Mouse (Mus musculus) hindbrain, embryonic 16.5 days (tissue): ENCODE results near the gene Sytl3. TPM values are rescaled to one million over a fixed set of nuclear protein-coding genes. Genes with fewer than 3 reads are reported as not detected.
A peak's percentile ranks its signal among the peaks of the same experiment; 100 is the strongest.
"Not testable (repeated sequence)": the region's sequence is repeated elsewhere in the genome, so short reads cannot be mapped to it uniquely, and the experiment has no call there.

Experiments
- ATAC-seq: fragments of 200-750 bp; cut with Nextera tagmentation; 2 replicates; pipeline ENCODE4 v1.8.0; 2017; ENCODE audit warnings: moderate TSS enrichment, moderate library complexity
- H3K27ac ChIP-seq: fragments of 300-500 bp; sonication (generic); 2 replicates; pipeline ENCODE4 v1.5.1; 2014; ENCODE audit warnings: low read depth, mild to moderate bottlenecking, control low read depth, low read length, moderate library complexity
- H3K27me3 ChIP-seq: fragments of 300-500 bp; sonication (generic); replicated peaks from 2 replicates; pipeline ENCODE4 v1.6.1; 2014; ENCODE audit warnings: low read length; ENCODE audit not compliant: control insufficient read depth, insufficient read depth
- H3K36me3 ChIP-seq: fragments of 300-500 bp; sonication (generic); 2 replicates; pipeline ENCODE4 v1.6.1; 2014; ENCODE audit warnings: mild to moderate bottlenecking, low read length, moderate library complexity, mixed read lengths; ENCODE audit not compliant: control insufficient read depth, insufficient read depth
- H3K4me1 ChIP-seq: fragments of 300-500 bp; sonication (generic); 2 replicates; pipeline ENCODE4 v1.6.1; 2014; ENCODE audit warnings: low read depth, low read length; ENCODE audit not compliant: control insufficient read depth, insufficient read depth
- H3K4me2 ChIP-seq: fragments of 300-500 bp; sonication (generic); 2 replicates; pipeline ENCODE4 v1.6.1; 2014; ENCODE audit warnings: mild to moderate bottlenecking, low read length, control low read depth, moderate library complexity
- H3K4me3 ChIP-seq: fragments of 300-500 bp; sonication (generic); 2 replicates; pipeline ENCODE4 v1.5.1; 2014; ENCODE audit warnings: mild to moderate bottlenecking, low read length, control low read depth, moderate library complexity
- H3K9ac ChIP-seq: fragments of 300-500 bp; sonication (generic); 2 replicates; pipeline ENCODE4 v1.6.1; 2014; ENCODE audit warnings: low read depth, mild to moderate bottlenecking, control low read depth, low read length, moderate library complexity
- H3K9me3 ChIP-seq: fragments of 300-500 bp; sonication (generic); 2 replicates; pipeline ENCODE4 v1.6.1; 2014; ENCODE audit warnings: mild to moderate bottlenecking, low read length, moderate library complexity; ENCODE audit not compliant: control insufficient read depth
- WGBS: fragments of 180-500 bp; shearing (Covaris S2); extraction: QIAGEN DNeasy Blood & Tissue Kit; methylation state at CpG from one replicate; pipeline ENCODE4 v1.1.7; 2014; 5-methylcytosine and 5-hydroxymethylcytosine counted together
- polyA plus RNA-seq: library from polyadenylated mRNA; unstranded; fragments of >200 nt; fragmentation: Nextera tagmentation; extraction: Ambion mirVana; gene quantifications from 2 replicates; pipeline ENCODE4 v1.2.1, GENCODE M21; 2015

Sytl3 gene
- polyA plus RNA-seq, 1 experiment from 2014 or later: 1.5 TPM

DNA sequence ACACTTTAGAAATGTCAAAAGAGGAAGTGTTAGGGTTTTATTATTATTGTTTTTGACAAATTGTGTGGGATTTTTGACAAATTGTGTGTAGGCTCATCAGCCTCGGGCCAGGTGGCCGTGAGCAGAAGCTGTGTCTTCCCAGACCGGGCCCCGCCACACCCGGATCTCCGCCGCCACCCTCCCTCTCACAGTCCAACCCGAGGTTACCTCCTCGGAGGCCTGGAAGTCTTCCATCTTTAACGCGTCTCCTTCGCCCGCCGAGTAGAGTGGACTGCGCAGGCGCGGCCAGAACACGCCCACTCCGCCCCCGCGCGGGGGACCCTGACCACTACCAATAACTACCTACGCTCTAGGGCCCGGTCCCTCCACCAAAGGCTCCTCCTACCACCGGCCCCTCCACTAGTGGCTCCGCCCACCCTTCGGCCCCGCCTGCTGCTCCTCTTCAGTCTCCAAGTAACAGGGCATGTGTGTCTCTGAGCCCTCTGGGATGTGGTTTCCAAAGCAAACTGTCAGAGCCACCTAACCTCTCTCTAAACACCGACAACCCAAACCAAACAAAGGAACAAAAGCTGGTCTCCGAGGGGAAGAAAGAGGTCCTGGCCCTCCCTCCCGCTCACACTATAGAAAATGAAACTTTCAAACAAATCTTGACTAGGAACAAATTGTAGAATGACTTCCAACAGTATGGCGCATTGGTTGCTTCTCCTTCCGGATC lies 3.2 kb upstream of the Sytl3 start, which contains the start of gene Dynlt1f:
Gene Dynlt1f (minus strand): TSS at position 334 of the 715 bp plus-strand sequence.
- H3K4me3 ChIP-seq: peak within 1 kb of the TSS; percentile 46
- not testable (repeated sequence) for H3K27me3 ChIP-seq, H3K4me1 ChIP-seq, H3K36me3 ChIP-seq, H3K9me3 ChIP-seq
- 4% methylated on average over 14 of the region's 33 CpGs for WGBS
- peak within 1 kb of the TSS; percentile 84 for H3K27ac ChIP-seq
- ATAC-seq: peak; percentile 94
- peak within 1 kb of the TSS; percentile 70 for H3K9ac ChIP-seq
- peak within 1 kb of the TSS; percentile 47 for H3K4me2 ChIP-seq

DNA sequence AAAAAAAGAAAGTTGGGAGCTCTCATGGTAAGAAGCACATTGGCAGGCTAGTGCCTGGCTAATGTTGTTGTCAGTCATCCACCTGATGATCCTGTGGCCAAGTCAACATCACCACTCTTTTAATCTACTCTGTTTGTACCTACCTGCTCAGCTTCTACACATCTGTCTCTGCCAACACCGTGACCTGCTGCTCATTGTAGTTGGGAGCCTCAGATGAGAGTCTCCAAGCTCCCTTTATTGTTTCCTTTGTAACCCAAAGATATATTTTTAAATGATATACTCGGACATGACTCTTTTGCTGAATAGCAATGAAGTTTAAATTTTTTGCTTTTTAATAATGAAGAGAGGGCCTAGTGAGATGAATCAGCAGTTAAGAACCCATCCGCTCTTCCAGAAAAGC lies 2.4 kb upstream of the Sytl3 start:
- WGBS: 96% methylated on average over 1 of the region's 3 CpGs
- not testable (repeated sequence) for H3K4me1 ChIP-seq, H3K9me3 ChIP-seq, H3K4me3 ChIP-seq, H3K27ac ChIP-seq, H3K4me2 ChIP-seq, ATAC-seq, H3K27me3 ChIP-seq, H3K9ac ChIP-seq, H3K36me3 ChIP-seq

DNA sequence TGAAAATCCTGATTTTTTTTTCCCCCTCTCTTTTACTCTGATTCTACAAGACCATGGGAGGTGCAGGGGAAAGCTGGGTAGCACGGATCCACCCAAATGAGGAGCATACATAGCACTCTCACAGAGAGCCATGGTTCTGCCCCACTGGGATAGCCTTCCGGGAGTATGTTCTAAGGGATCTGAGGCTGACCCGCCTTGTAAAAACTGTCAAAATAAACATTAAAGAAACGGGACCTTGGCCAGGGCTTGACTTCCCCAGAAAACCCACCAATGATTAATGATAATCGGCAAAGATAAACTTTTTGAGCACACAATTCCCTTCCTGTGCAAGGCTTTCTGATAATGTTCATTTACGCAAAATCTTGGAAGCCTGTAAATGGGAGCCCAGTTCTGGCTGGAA lies 1.7 kb downstream of the Sytl3 start:
- H3K9ac ChIP-seq, H3K4me2 ChIP-seq, H3K9me3 ChIP-seq, H3K27ac ChIP-seq, H3K36me3 ChIP-seq, ATAC-seq, H3K27me3 ChIP-seq, H3K4me1 ChIP-seq, H3K4me3 ChIP-seq: not testable (repeated sequence)
- WGBS: 69% methylated on average over 6 of the region's 6 CpGs

DNA sequence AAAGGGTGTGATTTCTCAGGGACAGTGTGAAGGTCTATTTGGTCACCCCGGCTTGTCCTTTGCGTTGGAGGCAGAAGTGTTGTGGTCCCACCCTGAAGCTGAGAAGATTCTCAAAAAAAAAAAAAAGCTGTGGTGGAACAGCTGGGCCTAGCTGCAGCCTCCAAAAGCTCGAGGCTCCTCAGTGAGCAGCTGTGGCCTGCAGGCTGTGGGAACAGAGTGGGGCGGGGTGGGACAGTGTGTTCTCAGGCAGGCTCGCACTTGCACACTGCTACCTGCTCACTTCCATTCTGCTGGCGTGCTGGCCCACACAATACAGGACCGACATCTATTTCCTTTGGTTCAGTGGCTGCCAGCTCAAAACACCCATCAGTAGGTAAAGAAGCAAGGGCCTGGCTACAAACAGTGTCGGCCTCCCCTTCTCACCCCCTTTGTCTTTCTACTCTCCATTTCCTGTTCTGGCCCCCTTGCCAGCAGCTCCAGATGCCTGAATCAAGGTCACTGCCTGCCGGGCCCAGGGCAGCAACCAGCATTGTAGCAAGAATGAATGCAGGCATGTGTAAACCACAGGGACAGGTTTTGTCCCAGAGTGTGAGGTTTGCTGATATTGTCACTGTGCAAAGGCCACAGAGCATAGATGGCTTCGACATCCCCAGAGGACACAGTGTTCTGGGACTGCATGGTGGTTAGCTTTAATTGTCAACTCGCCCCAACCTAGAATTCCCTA lies 2.4 kb downstream of the Sytl3 start:
- H3K4me2 ChIP-seq, H3K4me1 ChIP-seq, H3K9me3 ChIP-seq, H3K4me3 ChIP-seq, H3K27me3 ChIP-seq, ATAC-seq, H3K27ac ChIP-seq, H3K9ac ChIP-seq, H3K36me3 ChIP-seq: not testable (repeated sequence)
- 27% methylated on average over 6 of the region's 11 CpGs for WGBS

DNA sequence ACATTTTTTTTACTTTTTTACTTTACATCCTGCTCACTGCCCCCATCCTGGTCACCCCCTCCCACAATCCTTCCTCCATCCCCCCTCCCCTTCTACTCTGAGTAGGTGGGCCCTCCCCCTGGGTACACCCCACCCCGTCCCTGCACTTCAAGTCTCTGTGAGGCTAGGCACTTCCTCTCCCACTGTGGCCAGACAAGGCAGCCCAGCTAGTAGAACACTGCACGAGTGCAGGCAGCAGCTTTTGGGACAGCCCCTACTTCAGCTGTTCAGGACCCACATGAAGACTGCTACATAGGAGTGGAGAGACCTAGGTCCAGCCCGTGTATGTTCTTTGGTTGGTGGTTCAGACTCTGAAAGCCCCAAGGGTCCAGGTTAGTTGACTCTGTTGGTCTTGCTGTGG lies 3.9 kb downstream of the Sytl3 start:
- H3K27me3 ChIP-seq, H3K36me3 ChIP-seq, H3K4me1 ChIP-seq, H3K27ac ChIP-seq, H3K4me2 ChIP-seq, H3K9me3 ChIP-seq, H3K9ac ChIP-seq, ATAC-seq, H3K4me3 ChIP-seq: not testable (repeated sequence)
- WGBS: 69% methylated on average over 3 of the region's 3 CpGs

DNA sequence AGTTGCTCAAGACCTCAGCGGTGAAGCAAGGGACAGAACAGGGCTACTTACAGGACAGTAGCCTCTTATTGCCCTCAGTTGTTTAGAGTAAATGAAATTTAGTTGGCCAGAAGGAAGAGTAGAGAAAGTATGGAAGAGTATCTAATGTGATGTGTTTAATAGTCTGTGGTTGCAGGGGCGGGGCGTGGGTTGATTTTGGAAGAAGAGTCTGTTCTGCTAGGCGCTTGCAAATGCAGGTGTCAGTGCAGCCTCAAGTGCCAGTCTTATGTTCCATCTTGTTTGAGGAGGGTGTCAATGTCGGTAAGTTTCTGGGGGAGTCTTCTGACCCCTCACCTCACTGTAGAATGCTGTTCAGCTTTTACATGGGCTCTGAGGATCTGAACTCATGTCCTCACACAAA lies 6.5 kb downstream of the Sytl3 start:
- not testable (repeated sequence) for H3K4me1 ChIP-seq, H3K9ac ChIP-seq, H3K4me2 ChIP-seq, H3K9me3 ChIP-seq, H3K27me3 ChIP-seq, H3K4me3 ChIP-seq, H3K36me3 ChIP-seq, H3K27ac ChIP-seq, ATAC-seq
- WGBS: 96% methylated on average over 4 of the region's 5 CpGs

DNA sequence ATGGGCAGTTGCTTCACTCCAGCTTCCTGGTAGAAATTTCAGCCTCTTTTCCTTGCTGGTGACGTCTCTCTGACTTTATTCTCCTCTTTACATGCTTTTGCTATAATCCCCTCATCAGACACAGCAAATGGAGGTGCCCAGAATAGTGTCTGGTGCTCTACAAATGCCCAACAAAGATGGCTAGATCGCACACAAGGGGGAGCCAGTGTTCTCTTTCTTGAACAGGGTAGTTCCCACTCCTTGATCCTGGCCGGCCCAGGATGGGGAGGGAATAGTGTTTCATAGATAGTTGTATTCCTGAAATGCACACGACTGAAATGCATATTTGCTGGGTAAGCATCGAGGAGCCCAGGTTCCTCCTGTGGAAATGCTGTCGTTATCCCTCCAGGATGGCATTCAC lies 9.6 kb downstream of the Sytl3 start:
- no CpG with 5 or more reads among the region's 6 CpGs for WGBS
- not testable (repeated sequence) for ATAC-seq, H3K27me3 ChIP-seq, H3K9me3 ChIP-seq, H3K4me1 ChIP-seq, H3K27ac ChIP-seq, H3K4me3 ChIP-seq, H3K4me2 ChIP-seq, H3K9ac ChIP-seq, H3K36me3 ChIP-seq

DNA sequence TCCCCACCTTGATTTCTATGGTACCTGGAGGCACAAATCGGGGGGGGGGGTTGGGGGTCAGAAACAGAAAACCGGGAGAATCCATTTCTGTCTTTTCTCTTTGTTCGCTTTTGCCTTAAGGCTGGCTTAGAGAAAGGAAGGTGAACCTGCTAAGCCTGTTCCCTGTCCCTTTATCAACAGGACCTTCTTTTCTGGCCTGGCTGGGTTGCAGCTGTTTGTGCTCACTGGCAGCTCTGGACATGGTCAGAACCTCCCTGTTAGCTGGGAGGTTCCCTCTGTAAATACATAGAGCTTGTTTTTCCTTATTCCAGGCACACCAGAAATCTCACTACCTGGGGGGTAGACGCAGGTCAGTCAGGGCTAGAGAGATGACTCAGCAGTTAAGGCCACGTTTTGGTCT lies 15.4 kb downstream of the Sytl3 start:
- not testable (repeated sequence) for ATAC-seq, H3K27me3 ChIP-seq, H3K9me3 ChIP-seq, H3K36me3 ChIP-seq, H3K4me3 ChIP-seq, H3K4me1 ChIP-seq, H3K4me2 ChIP-seq, H3K27ac ChIP-seq, H3K9ac ChIP-seq
- WGBS: 50% methylated on average over 5 of the region's 5 CpGs

DNA sequence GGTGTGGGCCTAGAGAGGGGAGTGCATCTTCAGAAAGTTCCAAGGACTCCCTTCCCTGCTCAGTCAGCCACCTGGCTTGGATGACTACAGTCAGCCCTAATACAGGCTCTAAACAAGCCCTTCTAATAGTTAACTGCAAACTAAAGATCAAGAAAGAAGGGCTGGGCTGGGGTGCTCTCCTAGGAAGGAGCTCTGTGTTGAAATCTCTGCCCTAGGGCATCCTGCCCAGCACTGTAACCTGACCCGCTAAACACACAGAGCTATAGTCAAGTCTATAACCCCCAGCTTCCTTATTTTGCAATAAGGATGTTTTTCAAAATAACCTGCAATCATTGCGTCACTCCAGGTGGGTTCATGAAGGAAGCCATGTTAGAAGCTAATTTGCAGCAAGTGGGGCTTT lies 19.2 kb downstream of the Sytl3 start:
- H3K36me3 ChIP-seq, H3K9me3 ChIP-seq, H3K4me3 ChIP-seq, H3K4me2 ChIP-seq, ATAC-seq, H3K9ac ChIP-seq, H3K27ac ChIP-seq, H3K27me3 ChIP-seq, H3K4me1 ChIP-seq: not testable (repeated sequence)
- WGBS: no CpG with 5 or more reads among the region's 2 CpGs
